ENCODE assay signal across 18 mouse cellular contexts in the genomic region with DNA sequence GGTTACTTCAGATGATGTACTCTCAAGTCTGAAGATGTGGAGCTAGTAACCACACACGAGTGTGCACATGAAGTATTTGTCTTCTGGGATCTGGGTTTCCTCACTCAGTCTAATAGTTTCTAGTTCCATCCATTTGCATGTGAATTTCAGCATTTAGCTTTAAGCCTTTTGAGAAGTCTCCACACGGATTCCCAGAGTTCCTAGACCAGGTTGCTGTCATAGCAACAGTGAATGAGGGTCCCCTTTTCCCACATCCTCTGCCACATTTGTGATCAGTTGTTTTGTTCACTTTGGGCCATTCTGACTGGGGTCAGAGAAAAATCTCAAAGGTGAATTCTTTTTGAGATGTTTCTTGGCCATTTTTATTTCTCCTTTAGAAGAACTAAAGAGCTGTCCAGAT.
DNase-seq lines count a peak whose midpoint lies in the region; ATAC-seq and TF ChIP-seq lines count a peak whose summit lies in the region.
"Had no signal": no experiment of that assay in that cellular context is flagged by ENCODE, and none has a peak within 500 bp of the region (broad histone marks: within the 10 kb centered on the region; RNA-seq: fewer than 3 reads in every experiment).

No protein-coding gene starts in this region.

- no peak overlapping the region for H3K9ac ChIP-seq in forebrain, postnatal 0 days
- H3K9ac ChIP-seq in forebrain, embryonic 15.5 days (replicated peaks) = no peak overlapping the region
- no peak overlapping the region for H3K9ac ChIP-seq in neural tube, embryonic 13.5 days
- H3K9ac ChIP-seq in neural tube, embryonic 15.5 days (replicated peaks) = no peak overlapping the region
- H3K9ac ChIP-seq in hindbrain, postnatal 0 days (replicated peaks; ENCODE audit: low read length) = no peak overlapping the region
- H3K9ac ChIP-seq: embryonic facial prominence, embryonic 12.5 days; limb, embryonic 13.5 days; liver, embryonic 13.5 days; lung, embryonic 14.5 days; neural tube, embryonic 12.5 days had no signal

- no peaks in the 10 kb centered on the region for H3K4me1 ChIP-seq in forebrain, postnatal 0 days (ENCODE audit: insufficient read depth)
- H3K4me1 ChIP-seq in forebrain, embryonic 15.5 days = no peaks in the 10 kb centered on the region
- no peaks in the 10 kb centered on the region for H3K4me1 ChIP-seq in neural tube, embryonic 13.5 days (replicated peaks)
- no peaks in the 10 kb centered on the region for H3K4me1 ChIP-seq in neural tube, embryonic 15.5 days
- H3K4me1 ChIP-seq in hindbrain, postnatal 0 days (ENCODE audit: insufficient read depth, low read length) = no peaks in the 10 kb centered on the region
- H3K4me1 ChIP-seq: liver, embryonic 13.5 days had no signal

- no peaks in the 10 kb centered on the region for H3K36me3 ChIP-seq in forebrain, postnatal 0 days (ENCODE audit: insufficient read depth)
- H3K36me3 ChIP-seq in forebrain, embryonic 15.5 days = no peaks in the 10 kb centered on the region
- H3K36me3 ChIP-seq in neural tube, embryonic 13.5 days = no peaks in the 10 kb centered on the region
- H3K36me3 ChIP-seq in neural tube, embryonic 15.5 days = no peaks in the 10 kb centered on the region
- no peaks in the 10 kb centered on the region for H3K36me3 ChIP-seq in hindbrain, postnatal 0 days (ENCODE audit: insufficient read depth, low read length)
- H3K36me3 ChIP-seq: embryonic facial prominence, embryonic 12.5 days; limb, embryonic 13.5 days; liver, embryonic 13.5 days; neural tube, embryonic 12.5 days had no signal

- peak; percentile 23; the same call in 1 of the 2 replicates for ATAC-seq in forebrain, postnatal 0 days
- ATAC-seq in forebrain, embryonic 15.5 days (replicated peaks) = no peak
- 0 out of 2 replicates have a peak, but pooled peaks have one; percentile 27 for ATAC-seq in neural tube, embryonic 13.5 days (ENCODE audit: low read depth)
- ATAC-seq in neural tube, embryonic 15.5 days (ENCODE audit: low FRiP score) = no peak
- ATAC-seq in hindbrain, postnatal 0 days = no peak

- TF ChIP-seq CTCF in forebrain, postnatal 0 days (IDR thresholded peaks at IDR 0.05; ENCODE audit: low read depth) = no peak
- no peak for TF ChIP-seq CTCF in hindbrain, postnatal 0 days (IDR thresholded peaks at IDR 0.05; ENCODE audit: low read depth)

- H3K4me2 ChIP-seq in forebrain, postnatal 0 days (ENCODE audit: low read depth) = no peak overlapping the region
- H3K4me2 ChIP-seq in forebrain, embryonic 15.5 days (replicated peaks) = no peak overlapping the region
- H3K4me2 ChIP-seq in neural tube, embryonic 13.5 days = no peak overlapping the region
- H3K4me2 ChIP-seq in neural tube, embryonic 15.5 days = no peak overlapping the region
- no peak overlapping the region for H3K4me2 ChIP-seq in hindbrain, postnatal 0 days (ENCODE audit: low read depth, low read length)
- H3K4me2 ChIP-seq: embryonic facial prominence, embryonic 12.5 days; limb, embryonic 13.5 days; liver, embryonic 13.5 days; lung, embryonic 14.5 days; neural tube, embryonic 12.5 days had no signal

- H3K27me3 ChIP-seq in forebrain, postnatal 0 days (ENCODE audit: insufficient read depth, low read length) = no peaks in the 10 kb centered on the region
- no peaks in the 10 kb centered on the region for H3K27me3 ChIP-seq in forebrain, embryonic 15.5 days
- H3K27me3 ChIP-seq in neural tube, embryonic 13.5 days = no peaks in the 10 kb centered on the region
- no peaks in the 10 kb centered on the region for H3K27me3 ChIP-seq in neural tube, embryonic 15.5 days (replicated peaks)
- no peaks in the 10 kb centered on the region for H3K27me3 ChIP-seq in hindbrain, postnatal 0 days (ENCODE audit: insufficient read depth, low read length)
- H3K27me3 ChIP-seq: embryonic facial prominence, embryonic 12.5 days; limb, embryonic 13.5 days; liver, embryonic 13.5 days; neural tube, embryonic 12.5 days had no signal

- H3K9me3 ChIP-seq in forebrain, postnatal 0 days (ENCODE audit: low read length) = no peaks in the 10 kb centered on the region
- no peaks in the 10 kb centered on the region for H3K9me3 ChIP-seq in forebrain, embryonic 15.5 days
- no peaks in the 10 kb centered on the region for H3K9me3 ChIP-seq in neural tube, embryonic 13.5 days
- no peaks in the 10 kb centered on the region for H3K9me3 ChIP-seq in neural tube, embryonic 15.5 days (replicated peaks)
- no peaks in the 10 kb centered on the region for H3K9me3 ChIP-seq in hindbrain, postnatal 0 days (ENCODE audit: low read length)
- H3K9me3 ChIP-seq: embryonic facial prominence, embryonic 12.5 days; limb, embryonic 13.5 days; liver, embryonic 13.5 days; neural tube, embryonic 12.5 days had no signal

- WGBS in forebrain, postnatal 0 days = 19% methylated on average over 2 of the region's 2 CpGs
- WGBS in forebrain, embryonic 15.5 days = 19% methylated on average over 2 of the region's 2 CpGs
- WGBS in neural tube, embryonic 13.5 days = 19% methylated on average over 2 of the region's 2 CpGs
- WGBS in neural tube, embryonic 15.5 days = 24% methylated on average over 2 of the region's 2 CpGs
- 16% methylated on average over 2 of the region's 2 CpGs for WGBS in hindbrain, postnatal 0 days

- DNase-seq in forebrain, postnatal 0 days = no peak
- DNase-seq in hindbrain, postnatal 0 days (ENCODE audit: low spot score) = peak; percentile 45
- DNase-seq in lung, postnatal 14 days = no peak
- no peak for DNase-seq in right cerebral cortex, postnatal 36 days (ENCODE audit: low spot score in 2 of 2)
- DNase-seq: cerebellum, adult 2 months; cerebellum, postnatal 36 days; gastrocnemius, postnatal 25 days; kidney, adult 11 months; liver, embryonic 13.5 days; lung, embryonic 14.5 days had no signal

- H3K4me3 ChIP-seq in forebrain, postnatal 0 days (ENCODE audit: low read depth, low read length) = no peak overlapping the region
- no peak overlapping the region for H3K4me3 ChIP-seq in forebrain, embryonic 15.5 days
- no peak overlapping the region for H3K4me3 ChIP-seq in neural tube, embryonic 13.5 days
- H3K4me3 ChIP-seq in neural tube, embryonic 15.5 days (replicated peaks) = no peak overlapping the region
- no peak overlapping the region for H3K4me3 ChIP-seq in hindbrain, postnatal 0 days (ENCODE audit: low read length)
- H3K4me3 ChIP-seq: embryonic facial prominence, embryonic 12.5 days; erythroblast, embryonic 14.5 days; limb, embryonic 13.5 days; liver, embryonic 13.5 days; neural tube, embryonic 12.5 days had no signal

- no peak overlapping the region for H3K27ac ChIP-seq in forebrain, postnatal 0 days (ENCODE audit: low read depth, low read length)
- no peak overlapping the region for H3K27ac ChIP-seq in forebrain, embryonic 15.5 days (replicated peaks)
- H3K27ac ChIP-seq in neural tube, embryonic 13.5 days (replicated peaks) = 0 out of 2 replicates have a peak overlapping the region, but pooled peaks have one; percentile 10
- no peak overlapping the region for H3K27ac ChIP-seq in neural tube, embryonic 15.5 days (replicated peaks)
- no peak overlapping the region for H3K27ac ChIP-seq in hindbrain, postnatal 0 days
- H3K27ac ChIP-seq: embryonic facial prominence, embryonic 12.5 days; limb, embryonic 13.5 days; liver, embryonic 13.5 days; macrophage; neural tube, embryonic 12.5 days had no signal

Comparison
In these comparisons a context has a peak if more than half of its experiments do, and no peak if none do; other contexts are left out.
1. ATAC-seq: peak in forebrain, postnatal 0 days (single experiment) and neural tube, embryonic 13.5 days (single experiment); none in forebrain, embryonic 15.5 days (single experiment), neural tube, embryonic 15.5 days (single experiment) and hindbrain, postnatal 0 days (single experiment).